Mouse (Mus musculus) left cerebral cortex, postnatal 10 days (tissue): ENCODE data around the gene Fam209. TPM values are rescaled to one million over a fixed set of nuclear protein-coding genes. Genes with fewer than 3 reads are reported as not detected.

Source experiments
- DNase-seq, 2 experiments: peaks; one replicate each; pipeline ENCODE4 v3.0.0; 2021 to 2022; ENCODE audit warnings: low spot score in 2 of 2, mixed read lengths in 1 of 2; ENCODE audit errors: extremely low spot score in 1 of 2
- intact Hi-C: fragments of 180-260 bp; cut with DNase I; formaldehyde crosslinking; loops from one replicate; pipeline ENCODE4 v1.15.1; 2025
- total RNA-seq, 2 experiments: library from RNA; stranded (reverse); gene quantifications; 2 replicates each; pipeline ENCODE4 v1.2.3; 2021

Fam209 gene
- under 1 TPM in 1 of 2 experiments, not detected in 1; 0.51 TPM for total RNA-seq

DNA sequence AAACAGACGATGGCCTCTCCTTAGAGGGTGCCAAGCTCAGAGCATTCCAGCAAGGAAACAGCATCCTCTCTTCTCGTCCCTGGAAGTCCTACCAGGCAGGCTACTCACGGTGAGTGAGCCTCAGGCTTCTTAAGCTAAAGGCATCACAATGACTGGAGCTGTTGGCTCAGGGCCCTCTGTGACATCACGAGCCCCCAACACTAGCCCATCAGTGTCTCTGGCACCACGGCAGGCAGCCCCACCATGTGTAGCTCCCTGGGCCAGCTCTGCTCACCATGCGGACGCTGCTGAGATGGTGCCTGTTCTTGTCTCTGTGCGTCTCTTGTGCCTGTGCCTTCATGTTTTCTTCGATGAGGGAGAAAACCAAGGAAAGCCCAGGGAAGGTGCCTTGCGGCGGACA, at the start of gene Fam209:
Fam209 (plus strand) TSS at position 203 of the 400 bp plus-strand sequence.
- intact Hi-C loops, result no loop called here
- DNase-seq, result no peak

GRCm38 (mm10) chr2:172430609-172431008, 41.7 kb upstream of the Fam209 start:
- intact Hi-C loops, result no loop called here
- peak in 1 of 2 experiments; percentile 53 for DNase-seq

- intact Hi-C loops, result no loop called here
- DNase-seq, result no peak
Measured at GRCm38 (mm10) chr2:172433746-172434145, 38.6 kb upstream of the Fam209 start.

DNA sequence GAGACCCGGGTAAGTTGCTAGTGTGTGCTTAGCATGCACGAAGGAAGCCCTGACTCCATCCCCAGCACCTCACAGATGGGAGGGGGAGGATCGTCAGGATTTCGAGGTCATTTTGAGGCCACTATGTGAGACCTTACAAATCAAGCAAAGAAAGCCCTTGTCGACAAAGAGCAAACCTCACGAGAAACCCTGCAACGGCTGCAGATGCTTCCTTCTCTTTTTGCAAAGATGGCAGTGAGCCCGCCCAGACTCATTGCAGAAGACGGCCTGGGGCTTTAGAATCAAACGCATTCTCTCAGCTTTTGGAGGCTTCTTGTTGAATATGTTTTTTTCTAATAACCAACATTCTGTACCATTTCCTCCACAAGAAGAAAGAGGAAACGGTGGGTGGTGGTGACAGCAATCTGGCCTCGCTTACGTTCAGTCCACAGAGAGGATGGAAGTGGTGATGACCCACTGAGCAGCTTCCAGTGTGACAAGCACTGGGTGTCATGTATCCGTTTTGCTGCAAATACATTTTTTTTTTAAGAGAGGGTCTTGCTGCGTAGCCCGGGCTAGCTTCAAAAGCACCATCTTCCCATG, 34.9 kb upstream of the Fam209 start:
- intact Hi-C loops, result no loop called here

GRCm38 (mm10) chr2:172439843-172440639, 32.3 kb upstream of the Fam209 start, which contains the start of gene Rtf2:
Gene Rtf2 (plus strand): TSS chr2:172440556.
- intact Hi-C loops, result loop anchor here (2.0 to 5.0 kb wide), 2 partner anchors 69 to 213 kb away; partner anchors contain the start of genes Aurka and Cstf1
- DNase-seq, result peak; percentile 99 to 100

More for the DNA sequence above, 34.9 kb upstream of the Fam209 start:
- DNase-seq, result no peak

DNA sequence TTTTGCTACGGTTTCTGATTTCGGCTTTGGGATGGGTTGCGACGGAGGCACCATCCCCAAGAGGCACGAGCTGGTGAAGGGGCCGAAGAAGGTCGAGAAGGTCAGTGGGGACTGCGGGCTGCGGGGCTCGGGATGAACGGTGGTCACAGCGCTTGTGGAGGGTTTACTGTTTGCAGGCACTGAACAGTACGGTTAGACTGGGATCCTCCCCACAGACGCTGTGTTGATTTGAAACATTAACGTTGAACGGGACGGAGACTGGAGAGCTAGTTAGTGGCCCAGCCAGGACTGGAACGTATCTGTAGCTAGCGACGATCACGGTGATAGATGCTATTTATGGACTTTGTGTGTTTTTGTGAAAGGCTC, 31.7 kb upstream of the Fam209 start:
- intact Hi-C loops, result loop anchor here (5.0 kb wide), 1 partner anchor 213 kb away; no protein-coding TSS in a partner anchor
- DNase-seq, result no peak

DNA sequence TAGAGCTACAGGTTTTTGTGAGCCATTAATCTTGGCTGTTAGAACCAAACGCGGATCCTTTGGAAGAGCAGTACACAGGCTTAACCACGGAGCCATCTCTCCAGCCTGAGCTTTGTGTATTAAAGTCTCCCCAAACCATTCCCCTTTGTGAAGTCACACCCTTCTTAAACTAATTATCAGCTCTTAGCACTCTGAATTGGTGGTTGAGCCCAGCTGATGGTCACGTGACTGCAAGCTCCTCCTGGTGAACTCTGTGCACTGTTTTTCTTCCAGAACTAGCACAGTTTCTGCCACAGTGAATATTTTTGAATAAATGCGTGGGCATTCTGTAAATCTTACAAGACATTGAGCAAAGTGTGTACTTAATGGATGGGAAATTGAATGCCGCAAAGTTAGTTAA, 31.1 kb upstream of the Fam209 start:
- DNase-seq, result no peak
- intact Hi-C loops, result loop anchor here (5.0 kb wide), 1 partner anchor 214 kb away; no protein-coding TSS in a partner anchor

DNA sequence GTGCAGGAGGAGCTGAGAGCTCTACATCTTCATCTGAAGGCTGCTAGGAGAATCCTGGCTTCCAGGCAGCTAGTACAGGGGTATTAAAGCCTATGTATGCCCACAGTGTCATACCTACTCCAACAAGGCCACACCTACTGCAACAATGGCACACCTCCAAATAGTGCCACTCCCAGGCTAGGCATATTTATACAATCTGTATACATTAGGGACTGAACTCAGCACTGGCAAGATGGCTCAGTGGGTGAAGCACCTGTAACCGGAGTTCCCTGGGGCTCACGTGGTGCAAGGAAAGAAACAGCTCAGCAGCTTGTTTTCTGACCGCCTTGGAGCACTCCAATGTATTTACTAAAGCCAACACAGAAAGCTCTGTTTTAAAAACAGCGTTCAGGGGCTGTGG, 26.7 kb upstream of the Fam209 start:
- no peak for DNase-seq
- intact Hi-C loops, result no loop called here

GRCm38 (mm10) chr2:172447317-172447716, 25.0 kb upstream of the Fam209 start:
- intact Hi-C loops, result no loop called here
- no peak for DNase-seq

- intact Hi-C loops, result no loop called here
- DNase-seq, result no peak
Measured at GRCm38 (mm10) chr2:172448329-172448728, 24.0 kb upstream of the Fam209 start.

GRCm38 (mm10) chr2:172450640-172451039, 21.7 kb upstream of the Fam209 start:
- DNase-seq, result no peak
- intact Hi-C loops, result no loop called here

- no peak for DNase-seq
- intact Hi-C loops, result no loop called here
Measured at GRCm38 (mm10) chr2:172452031-172452430, 20.3 kb upstream of the Fam209 start.

DNA sequence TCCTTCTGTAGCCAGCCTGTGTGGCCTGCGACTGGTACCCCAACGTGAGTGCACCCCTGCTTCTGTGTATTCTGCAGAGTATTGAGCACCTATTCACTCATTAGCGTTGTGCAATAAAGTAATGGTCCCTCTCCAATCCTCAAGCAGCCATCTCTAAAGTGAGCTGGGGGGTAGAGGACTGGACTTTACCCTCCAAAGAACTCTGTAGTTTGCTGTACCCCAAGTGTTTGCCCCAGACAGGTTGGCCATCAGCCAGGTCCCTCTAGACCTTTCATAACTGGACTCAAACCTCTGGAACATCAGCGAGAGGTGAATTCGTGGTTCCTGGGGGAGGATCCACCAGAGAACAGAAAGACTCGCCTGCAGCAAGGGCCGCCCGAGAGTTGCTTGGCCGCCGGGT, 19.9 kb upstream of the Fam209 start:
- DNase-seq, result no peak
- intact Hi-C loops, result no loop called here

- no peak for DNase-seq
Measured at GRCm38 (mm10) chr2:172458496-172458895, 13.8 kb upstream of the Fam209 start, which contains the start of gene Gcnt7. Gene Gcnt7 (minus strand): TSS chr2:172458596.

GRCm38 (mm10) chr2:172460647-172461046, 11.7 kb upstream of the Fam209 start:
- intact Hi-C loops, result no loop called here

More at GRCm38 (mm10) chr2:172458496-172458895, 13.8 kb upstream of the Fam209 start, which contains the start of gene Gcnt7:
- intact Hi-C loops, result no loop called here

GRCm38 (mm10) chr2:172462813-172463212, 9.5 kb upstream of the Fam209 start:
- intact Hi-C loops, result no loop called here
- DNase-seq, result no peak

More at GRCm38 (mm10) chr2:172460647-172461046, 11.7 kb upstream of the Fam209 start:
- no peak for DNase-seq

DNA sequence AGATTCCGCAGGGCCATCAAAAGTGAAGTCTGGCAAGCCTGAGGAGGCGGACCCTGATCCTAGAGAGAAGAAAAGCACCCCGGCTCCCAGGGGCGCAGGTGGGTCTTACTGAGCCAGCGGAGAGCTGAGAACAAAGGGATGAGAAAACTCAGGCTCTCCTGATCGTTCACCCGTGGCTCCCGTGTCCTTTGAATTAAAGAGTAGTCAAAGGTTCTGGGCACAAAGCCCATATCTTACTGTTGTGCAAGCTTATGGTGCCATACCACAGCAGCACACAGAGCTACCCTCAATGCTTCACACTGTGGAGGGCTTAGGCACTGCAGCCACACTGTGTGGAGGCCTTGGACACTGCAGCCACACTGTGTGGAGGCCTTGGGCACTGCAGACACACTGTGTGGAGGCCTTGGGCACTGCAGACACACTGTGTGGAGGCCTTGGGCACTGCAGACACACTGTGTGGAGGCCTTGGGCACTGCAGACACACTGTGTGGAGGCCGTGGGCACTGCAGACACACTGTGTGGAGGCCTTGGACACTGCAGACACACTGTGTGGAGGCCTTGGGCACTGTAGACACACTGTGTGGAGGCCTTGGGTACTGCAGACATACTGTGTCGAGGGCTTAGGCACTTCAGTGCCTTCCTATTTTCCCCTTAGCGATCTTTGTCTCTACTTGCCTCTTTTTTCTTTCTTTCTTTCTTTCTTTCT, 5.7 kb upstream of the Fam209 start:
- intact Hi-C loops, result no loop called here
- no peak for DNase-seq

DNA sequence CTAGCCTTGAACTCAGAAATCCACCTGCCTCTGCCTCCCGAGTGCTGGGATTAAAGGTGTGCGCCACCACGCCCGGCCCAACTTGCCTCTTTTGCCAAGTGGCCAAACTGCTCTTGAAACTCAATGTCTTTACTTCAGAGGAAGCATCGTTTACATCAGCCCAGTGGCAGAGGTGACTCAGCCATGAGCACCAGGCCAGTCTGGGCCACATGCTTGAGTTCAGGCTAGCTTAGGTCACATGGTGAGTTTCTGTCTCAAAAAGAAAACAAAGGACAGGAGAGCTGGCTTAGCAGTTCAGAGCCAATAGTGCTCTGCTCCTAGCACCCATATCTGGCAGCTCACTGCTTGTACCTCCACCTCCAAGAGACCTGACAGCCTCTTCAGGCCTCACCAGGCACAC, 5.1 kb upstream of the Fam209 start:
- DNase-seq, result no peak
- intact Hi-C loops, result no loop called here

- no peak for DNase-seq
- intact Hi-C loops, result no loop called here
Measured at GRCm38 (mm10) chr2:172468346-172468819, 3.9 kb upstream of the Fam209 start.
